Mouse (Mus musculus) lung, embryonic 15.5 days (tissue): Measurements from ENCODE around the gene Ier3. TPM values are rescaled to one million over a fixed set of nuclear protein-coding genes. Genes with fewer than 3 reads are reported as not detected.

Experiments used
- ATAC-seq: fragments of 200-750 bp; cut with Nextera tagmentation; 2 replicates; pipeline ENCODE4 v1.8.0; 2017; ENCODE audit warnings: moderate number of reproducible peaks, borderline replicate concordance; ENCODE audit not compliant: low FRiP score, low TSS enrichment; ENCODE audit errors: extremely low read depth
- H3K27ac ChIP-seq: fragments of 300-500 bp; sonication (generic); 2 replicates; pipeline ENCODE4 v1.5.1; 2015; ENCODE audit warnings: moderate library complexity, mild to moderate bottlenecking, inconsistent platforms
- H3K27me3 ChIP-seq: fragments of 300-500 bp; sonication (generic); 2 replicates; pipeline ENCODE4 v1.6.1; 2015; ENCODE audit warnings: inconsistent platforms
- H3K36me3 ChIP-seq: fragments of 300-500 bp; sonication (generic); 2 replicates; pipeline ENCODE4 v1.6.1; 2015; ENCODE audit warnings: inconsistent platforms
- H3K4me1 ChIP-seq: fragments of 300-500 bp; sonication (generic); 2 replicates; pipeline ENCODE4 v1.6.1; 2015; ENCODE audit warnings: inconsistent platforms
- H3K4me2 ChIP-seq: fragments of 300-500 bp; sonication (generic); 2 replicates; pipeline ENCODE4 v1.6.1; 2015; ENCODE audit warnings: inconsistent platforms, mild to moderate bottlenecking, moderate library complexity
- H3K4me3 ChIP-seq: fragments of 300-500 bp; sonication (generic); 2 replicates; pipeline ENCODE4 v1.5.1; 2015; ENCODE audit warnings: mild to moderate bottlenecking, inconsistent platforms
- H3K9ac ChIP-seq: fragments of 300-500 bp; sonication (generic); 2 replicates; pipeline ENCODE4 v1.6.1; 2015; ENCODE audit warnings: inconsistent platforms
- H3K9me3 ChIP-seq: fragments of 300-500 bp; sonication (generic); 2 replicates; pipeline ENCODE4 v1.6.1; 2016; ENCODE audit warnings: inconsistent platforms
- WGBS: fragments of 180-500 bp; shearing (Covaris S2); methylation state at CpG from one replicate; pipeline ENCODE4 v1.1.7; 2015; 5-methylcytosine and 5-hydroxymethylcytosine counted together
- polyA plus RNA-seq: library from polyadenylated mRNA; unstranded; fragments of >200 nt; fragmentation: Nextera tagmentation; extraction: Ambion mirVana; gene quantifications from 2 replicates; pipeline ENCODE4 v1.2.1, GENCODE M21; 2015

The Ier3 gene
- polyA plus RNA-seq = 17.9 and 21.0 TPM in 2 replicates

DNA sequence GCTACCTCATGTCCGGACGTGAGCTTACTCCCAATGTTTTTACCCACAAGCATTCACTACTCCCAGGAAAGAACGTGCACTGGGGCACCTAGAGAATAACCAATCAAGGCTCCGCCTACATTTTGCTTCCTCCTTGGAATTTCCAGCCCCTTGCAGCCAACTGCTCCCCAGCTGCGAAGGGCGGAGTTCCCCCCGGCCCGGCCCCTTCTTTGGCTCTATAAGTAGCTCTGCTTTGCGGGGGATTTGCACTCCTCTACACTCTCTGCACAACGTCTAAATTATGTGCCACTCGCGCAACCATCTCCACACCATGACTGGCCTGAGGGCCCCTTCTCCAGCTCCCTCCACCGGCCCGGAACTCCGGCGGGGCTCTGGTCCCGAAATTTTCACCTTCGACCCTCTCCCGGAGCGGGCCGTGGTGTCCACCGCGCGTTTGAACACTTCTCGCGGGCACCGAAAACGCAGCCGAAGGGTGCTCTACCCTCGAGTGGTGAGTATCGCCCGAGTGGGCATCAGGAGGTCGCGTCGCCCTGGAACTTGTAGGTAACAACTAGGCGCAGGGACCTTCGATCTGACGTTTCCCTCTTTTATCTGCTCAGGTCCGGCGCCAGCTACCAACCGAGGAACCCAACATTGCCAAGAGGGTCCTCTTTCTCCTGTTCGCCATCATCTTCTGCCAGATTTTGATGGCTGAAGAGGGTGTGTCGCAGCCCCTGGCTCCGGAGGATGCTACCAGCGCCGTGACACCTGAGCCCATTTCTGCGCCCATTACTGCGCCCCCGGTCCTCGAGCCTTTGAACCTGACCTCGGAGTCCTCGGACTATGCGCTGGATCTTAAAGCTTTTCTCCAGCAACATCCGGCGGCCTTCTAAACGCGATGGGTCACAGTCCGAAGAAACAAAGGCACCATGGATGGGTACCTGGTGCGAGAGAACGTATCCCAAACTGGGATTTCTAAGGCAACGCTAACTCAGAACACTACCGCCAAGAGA lies at the start of gene Ier3:
Ier3 (plus strand) TSS at position 246 of the 992 bp plus-strand sequence.
- no peaks in the 10 kb centered on the region for H3K27me3 ChIP-seq
- ATAC-seq = peak; percentile 60
- peaks cover 13% of the 10 kb centered on the region for H3K36me3 ChIP-seq
- H3K9me3 ChIP-seq = no peaks in the 10 kb centered on the region
- peak within 1 kb of the TSS; percentile 69 for H3K9ac ChIP-seq
- H3K4me1 ChIP-seq = peaks cover 33% of the 10 kb centered on the region
- H3K27ac ChIP-seq = peak within 1 kb of the TSS; percentile 87
- WGBS = under 1% methylated on average over 62 of the region's 62 CpGs
- H3K4me2 ChIP-seq = peak within 1 kb of the TSS; percentile 97
- peak within 1 kb of the TSS; percentile 76 for H3K4me3 ChIP-seq

GRCm38 (mm10) chr17:35776811-35777609 lies 44.5 kb upstream of the Ier3 start:
- H3K9ac ChIP-seq = no peak overlapping the region
- H3K9me3 ChIP-seq = no peaks in the 10 kb centered on the region
- peak overlapping the region; percentile 83 for H3K27ac ChIP-seq
- no peaks in the 10 kb centered on the region for H3K36me3 ChIP-seq
- H3K4me2 ChIP-seq = peak overlapping the region; percentile 13
- H3K4me3 ChIP-seq = no peak overlapping the region
- peak; percentile 61 for ATAC-seq
- no peaks in the 10 kb centered on the region for H3K27me3 ChIP-seq
- peaks cover 34% of the 10 kb centered on the region for H3K4me1 ChIP-seq
- WGBS = 10% methylated on average over 13 of the region's 13 CpGs

DNA sequence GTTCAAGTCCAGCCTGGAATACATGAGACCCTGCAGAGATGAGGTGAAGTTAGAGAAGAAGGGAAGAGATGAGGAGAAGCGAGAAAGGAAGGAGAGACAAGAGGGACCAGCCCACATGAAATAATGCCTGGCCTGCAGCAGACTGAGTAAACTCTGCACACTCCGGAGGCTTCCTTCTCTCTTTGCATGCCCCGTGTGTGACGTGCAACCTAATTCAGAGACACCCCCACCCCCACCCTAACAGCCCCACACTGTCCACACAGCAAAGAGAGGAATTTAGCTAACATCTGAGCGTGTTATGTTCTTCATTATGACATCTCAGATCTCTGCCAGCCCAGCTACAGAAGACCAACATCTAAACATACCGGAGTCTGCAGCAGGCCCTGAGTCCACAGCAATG lies 42.5 kb upstream of the Ier3 start:
- Histone ChIP-seq H3K27me3 (no peaks in the 10 kb centered on the region), H3K4me1 (peaks cover 34% of the 10 kb centered on the region), H3K27ac (peak overlapping the region; percentile 75), H3K36me3 (no peaks in the 10 kb centered on the region), H3K4me2 (no peak overlapping the region), H3K4me3 (no peak overlapping the region), H3K9me3 (no peaks in the 10 kb centered on the region), H3K9ac (no peak overlapping the region)
- WGBS = 28% methylated on average over 6 of the region's 6 CpGs
- no peak for ATAC-seq

DNA sequence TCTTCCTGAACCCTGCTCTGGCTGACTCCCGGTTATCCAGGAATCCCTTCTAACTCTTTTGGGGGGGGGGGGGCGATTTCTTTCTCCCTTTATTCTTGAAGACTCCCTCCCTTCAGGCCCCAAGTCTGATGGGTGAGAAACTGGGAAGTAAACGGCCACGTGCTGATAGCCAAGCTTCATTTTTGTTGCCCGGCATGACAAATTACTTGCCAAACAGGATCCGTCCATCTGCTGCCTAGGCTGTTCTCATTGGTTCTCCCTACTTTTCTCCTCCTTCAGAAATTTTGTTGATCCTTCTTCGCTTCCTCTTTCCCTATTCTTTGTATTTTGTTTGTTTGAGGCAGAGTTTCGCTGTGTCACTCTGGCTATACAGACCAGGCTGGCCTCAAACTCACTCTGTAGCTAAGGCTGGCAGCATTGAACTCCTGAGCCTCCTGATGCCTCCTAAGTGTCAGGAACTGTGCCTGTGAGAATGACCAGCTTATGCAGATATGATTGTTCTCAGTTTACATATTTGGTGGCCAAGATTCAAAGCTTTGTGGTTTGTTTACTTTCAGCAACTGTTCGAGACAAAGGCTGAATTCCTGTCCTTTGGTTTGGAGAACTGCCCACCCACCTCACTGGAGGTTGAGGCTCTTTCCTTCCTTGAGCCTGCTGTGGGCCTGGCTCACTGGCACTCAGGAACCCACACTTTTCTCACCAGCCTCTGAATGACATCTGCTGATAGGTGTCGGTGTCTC lies 41.8 kb upstream of the Ier3 start:
- Histone ChIP-seq H3K27ac (peak overlapping the region; percentile 75), H3K27me3 (no peaks in the 10 kb centered on the region), H3K4me3 (no peak overlapping the region), H3K4me2 (no peak overlapping the region), H3K9ac (no peak overlapping the region), H3K36me3 (no peaks in the 10 kb centered on the region), H3K4me1 (peaks cover 34% of the 10 kb centered on the region), H3K9me3 (no peaks in the 10 kb centered on the region)
- WGBS = 31% methylated on average over 10 of the region's 10 CpGs
- no peak for ATAC-seq

DNA sequence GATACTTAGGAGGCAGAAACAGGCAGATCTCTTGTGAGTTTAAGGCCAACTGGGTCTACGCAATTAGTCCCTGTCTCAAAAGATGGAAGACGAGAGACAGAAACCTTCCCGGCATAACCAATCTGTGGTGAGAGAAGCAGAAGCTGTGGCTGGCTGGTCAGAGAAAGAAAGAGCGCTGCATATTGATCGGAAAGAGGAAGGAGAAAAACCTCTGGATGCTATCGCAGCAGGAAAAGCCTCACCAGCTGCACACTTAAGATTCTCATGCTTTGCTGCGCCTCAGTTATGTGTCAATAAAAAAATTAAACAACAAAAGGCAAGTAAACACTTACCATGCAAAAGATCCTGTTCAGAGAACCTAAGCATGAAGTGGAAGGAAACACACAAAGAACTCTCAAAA lies 41.1 kb upstream of the Ier3 start:
- whole genome bisulfite sequencing = 91% methylated on average over 7 of the region's 7 CpGs
- H3K27me3 ChIP-seq = no peaks in the 10 kb centered on the region
- H3K4me1 ChIP-seq = peaks cover 34% of the 10 kb centered on the region
- no peaks in the 10 kb centered on the region for H3K36me3 ChIP-seq
- H3K4me3 ChIP-seq = no peak overlapping the region
- no peak overlapping the region for H3K9ac ChIP-seq
- H3K4me2 ChIP-seq = no peak overlapping the region
- H3K9me3 ChIP-seq = no peaks in the 10 kb centered on the region
- no peak for ATAC-seq
- peak overlapping the region; percentile 75; the same call in 1 of the 2 replicates for H3K27ac ChIP-seq

GRCm38 (mm10) chr17:35782398-35782797 lies 39.1 kb upstream of the Ier3 start:
- H3K4me1 ChIP-seq = peaks cover 23% of the 10 kb centered on the region
- 75% methylated on average over 2 of the region's 2 CpGs for WGBS
- no peaks in the 10 kb centered on the region for H3K27me3 ChIP-seq
- H3K27ac ChIP-seq = no peak overlapping the region
- H3K9ac ChIP-seq = no peak overlapping the region
- no peak for ATAC-seq
- H3K9me3 ChIP-seq = no peaks in the 10 kb centered on the region
- H3K36me3 ChIP-seq = no peaks in the 10 kb centered on the region
- H3K4me2 ChIP-seq = no peak overlapping the region
- no peak overlapping the region for H3K4me3 ChIP-seq

DNA sequence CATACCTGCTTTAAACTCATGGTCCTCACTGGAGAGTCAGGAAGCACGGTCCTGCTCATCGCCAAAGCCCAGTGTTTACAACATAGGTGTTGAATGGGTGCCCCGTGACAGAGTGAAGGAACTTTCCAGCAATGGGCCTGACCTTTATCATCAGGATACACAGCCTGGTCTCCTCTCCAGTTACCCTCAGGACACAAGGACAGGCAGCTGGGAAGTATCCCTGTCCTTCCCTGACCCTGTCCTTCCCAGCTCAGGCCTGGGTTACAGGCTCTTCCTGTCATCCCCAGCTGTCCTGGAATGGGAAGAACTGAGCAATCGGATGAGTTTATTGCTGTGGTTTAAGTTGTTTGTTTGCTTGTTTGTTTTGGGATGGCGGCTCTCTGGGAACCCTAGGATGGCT lies 38.6 kb upstream of the Ier3 start:
- Histone ChIP-seq H3K4me2 (no peak overlapping the region), H3K27me3 (no peaks in the 10 kb centered on the region), H3K9ac (no peak overlapping the region), H3K36me3 (no peaks in the 10 kb centered on the region), H3K27ac (no peak overlapping the region), H3K4me3 (no peak overlapping the region), H3K9me3 (no peaks in the 10 kb centered on the region), H3K4me1 (peaks cover 19% of the 10 kb centered on the region)
- ATAC-seq = no peak
- 75% methylated on average over 5 of the region's 5 CpGs for WGBS

DNA sequence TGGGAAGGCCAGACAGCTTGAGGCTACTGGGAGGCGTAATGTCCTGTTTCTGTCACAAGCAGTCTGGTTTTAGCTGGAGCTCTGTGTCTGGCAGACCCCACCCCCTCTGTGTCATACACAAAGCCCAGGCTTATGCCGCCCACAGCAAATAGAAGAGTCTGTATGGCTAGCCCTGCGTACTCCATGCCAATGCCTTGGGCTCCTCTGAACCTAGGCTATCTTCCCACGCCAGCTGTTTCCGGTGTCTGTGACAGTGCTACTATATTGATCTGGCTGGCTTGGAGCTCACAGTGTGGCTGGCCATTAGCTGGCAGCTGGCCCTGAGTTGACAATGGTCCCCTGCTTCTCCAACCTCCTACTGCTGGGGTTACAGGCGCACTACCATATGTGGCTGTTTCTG lies 37.5 kb upstream of the Ier3 start:
- H3K36me3 ChIP-seq = no peaks in the 10 kb centered on the region
- H3K4me2 ChIP-seq = no peak overlapping the region
- H3K9me3 ChIP-seq = no peaks in the 10 kb centered on the region
- H3K4me1 ChIP-seq = peaks cover 11% of the 10 kb centered on the region
- H3K27ac ChIP-seq = no peak overlapping the region
- H3K4me3 ChIP-seq = no peak overlapping the region
- 71% methylated on average over 6 of the region's 6 CpGs for WGBS
- no peaks in the 10 kb centered on the region for H3K27me3 ChIP-seq
- H3K9ac ChIP-seq = no peak overlapping the region
- ATAC-seq = peak; percentile 64; the same call in 1 of the 2 replicates

- Histone ChIP-seq H3K4me2 (no peak overlapping the region), H3K27ac (no peak overlapping the region), H3K9me3 (no peaks in the 10 kb centered on the region), H3K9ac (no peak overlapping the region), H3K4me3 (no peak overlapping the region), H3K36me3 (no peaks in the 10 kb centered on the region), H3K4me1 (no peaks in the 10 kb centered on the region), H3K27me3 (no peaks in the 10 kb centered on the region)
- 68% methylated on average over 4 of the region's 4 CpGs for WGBS
- no peak for ATAC-seq
Measured at GRCm38 (mm10) chr17:35785140-35785539, 36.3 kb upstream of the Ier3 start.

DNA sequence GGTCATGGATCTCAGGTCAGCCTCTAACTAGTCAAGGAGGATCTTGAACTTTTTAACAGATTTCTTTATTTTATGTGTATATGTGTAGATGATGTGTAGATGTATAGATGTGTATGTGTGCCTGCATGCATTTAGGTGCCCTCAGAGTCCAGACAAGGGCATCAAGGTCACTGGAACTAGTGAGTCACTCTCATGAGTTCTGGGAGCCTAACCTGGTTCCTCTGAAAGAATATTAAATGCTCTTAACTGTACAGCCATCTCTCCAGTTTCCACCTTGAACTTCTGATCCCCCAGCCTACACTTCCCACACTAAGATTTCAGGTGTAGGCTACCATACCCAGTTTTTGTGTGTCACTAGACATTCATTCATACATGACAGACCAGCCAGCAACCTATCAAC lies 34.0 kb upstream of the Ier3 start:
- no peaks in the 10 kb centered on the region for H3K36me3 ChIP-seq
- no peaks in the 10 kb centered on the region for H3K27me3 ChIP-seq
- no peak overlapping the region for H3K9ac ChIP-seq
- H3K4me1 ChIP-seq = no peaks in the 10 kb centered on the region
- H3K4me2 ChIP-seq = no peak overlapping the region
- no peaks in the 10 kb centered on the region for H3K9me3 ChIP-seq
- H3K4me3 ChIP-seq = no peak overlapping the region
- no peak for ATAC-seq
- no peak overlapping the region for H3K27ac ChIP-seq

- ATAC-seq = no peak
- Histone ChIP-seq H3K27ac (no peak overlapping the region), H3K9me3 (no peaks in the 10 kb centered on the region), H3K9ac (no peak overlapping the region), H3K4me2 (no peak overlapping the region), H3K36me3 (no peaks in the 10 kb centered on the region), H3K4me3 (no peak overlapping the region), H3K4me1 (no peaks in the 10 kb centered on the region), H3K27me3 (no peaks in the 10 kb centered on the region)
- 82% methylated on average over 3 of the region's 3 CpGs for WGBS
Measured at GRCm38 (mm10) chr17:35788025-35788424, 33.5 kb upstream of the Ier3 start.
